Mouse (Mus musculus): ENCODE results near the gene Sec16a. TPM values are rescaled to one million over a fixed set of nuclear protein-coding genes. Genes with fewer than 3 reads are reported as not detected.

Sec16a gene
- 21.8 and 23.2 TPM in 2 replicates for polyA plus RNA-seq (2015; fragmentation: Nextera tagmentation; extraction: Ambion mirVana)

- ATAC-seq (ENCODE audit: low read depth), result peak; percentile 94
- Histone ChIP-seq H3K4me2 (ENCODE audit: low read depth, low read length) (peak within 1 kb of the TSS; percentile 77), H3K36me3 (ENCODE audit: control insufficient read depth, insufficient read depth, low read length) (peaks cover 14% of the 10 kb centered on the region), H3K4me3 (ENCODE audit: low read length) (peak within 1 kb of the TSS; percentile 89), H3K4me1 (replicated peaks; ENCODE audit: control insufficient read depth, insufficient read depth, low read length) (peaks cover 17% of the 10 kb centered on the region), H3K9me3 (ENCODE audit: control insufficient read depth, low read length) (no peaks in the 10 kb centered on the region), H3K9ac (ENCODE audit: low read length) (peak within 1 kb of the TSS; percentile 93), H3K27me3 (ENCODE audit: control insufficient read depth, insufficient read depth, low read depth, low read length) (no peaks in the 10 kb centered on the region), H3K27ac (ENCODE audit: low read length) (peak within 1 kb of the TSS; percentile 89)
- under 1% methylated on average over 60 of the region's 61 CpGs for WGBS
Measured at GRCm38 (mm10) chr2:26444946-26445665, at the start of gene Sec16a. Gene Sec16a, minus strand, starts transcription at chr2:26445216.

- H3K36me3 ChIP-seq (ENCODE audit: control insufficient read depth, insufficient read depth, low read length), result no peaks in the 10 kb centered on the region
- no peak overlapping the region; the same call in 1 of the 2 replicates for H3K4me2 ChIP-seq (ENCODE audit: low read depth, low read length)
- H3K27me3 ChIP-seq (ENCODE audit: control insufficient read depth, insufficient read depth, low read depth, low read length), result no peaks in the 10 kb centered on the region
- no peaks in the 10 kb centered on the region for H3K9me3 ChIP-seq (ENCODE audit: control insufficient read depth, low read length)
- WGBS, result 7% methylated on average over 7 of the region's 7 CpGs
- peaks cover 99% of the 10 kb centered on the region for H3K4me1 ChIP-seq (replicated peaks; ENCODE audit: control insufficient read depth, insufficient read depth, low read length)
- H3K9ac ChIP-seq (ENCODE audit: low read length), result peak overlapping the region; percentile 13; the same call in 1 of the 2 replicates
- no peak for ATAC-seq (ENCODE audit: low read depth)
- no peak overlapping the region for H3K4me3 ChIP-seq (ENCODE audit: low read length)
- H3K27ac ChIP-seq (ENCODE audit: low read length), result peak overlapping the region; percentile 90
Measured at GRCm38 (mm10) chr2:26494396-26494795, 49.4 kb upstream of the Sec16a start.

- no peaks in the 10 kb centered on the region for H3K9me3 ChIP-seq (ENCODE audit: control insufficient read depth, low read length)
- H3K4me3 ChIP-seq (ENCODE audit: low read length), result 0 out of 2 replicates have a peak overlapping the region, but pooled peaks have one; percentile 2
- no peaks in the 10 kb centered on the region for H3K27me3 ChIP-seq (ENCODE audit: control insufficient read depth, insufficient read depth, low read depth, low read length)
- H3K27ac ChIP-seq (ENCODE audit: low read length), result peak overlapping the region; percentile 90
- peaks cover 99% of the 10 kb centered on the region for H3K4me1 ChIP-seq (replicated peaks; ENCODE audit: control insufficient read depth, insufficient read depth, low read length)
- WGBS, result 21% methylated on average over 9 of the region's 9 CpGs
- peak; percentile 41 for ATAC-seq (ENCODE audit: low read depth)
- no peaks in the 10 kb centered on the region for H3K36me3 ChIP-seq (ENCODE audit: control insufficient read depth, insufficient read depth, low read length)
- H3K9ac ChIP-seq (ENCODE audit: low read length), result peak overlapping the region; percentile 3
- peak overlapping the region; percentile 45 for H3K4me2 ChIP-seq (ENCODE audit: low read depth, low read length)
Measured at GRCm38 (mm10) chr2:26493021-26493781, 48.2 kb upstream of the Sec16a start.

GRCm38 (mm10) chr2:26490760-26491301 lies 45.8 kb upstream of the Sec16a start:
- H3K9ac ChIP-seq (ENCODE audit: low read length), result peak overlapping the region; percentile 55
- H3K4me3 ChIP-seq (ENCODE audit: low read length), result no peak overlapping the region
- 32% methylated on average over 4 of the region's 4 CpGs for WGBS
- H3K9me3 ChIP-seq (ENCODE audit: control insufficient read depth, low read length), result no peaks in the 10 kb centered on the region
- H3K4me1 ChIP-seq (replicated peaks; ENCODE audit: control insufficient read depth, insufficient read depth, low read length), result peaks cover 99% of the 10 kb centered on the region
- H3K27ac ChIP-seq (ENCODE audit: low read length), result peak overlapping the region; percentile 90
- peak overlapping the region; percentile 32 for H3K4me2 ChIP-seq (ENCODE audit: low read depth, low read length)
- ATAC-seq (ENCODE audit: low read depth), result peak; percentile 24
- no peaks in the 10 kb centered on the region for H3K27me3 ChIP-seq (ENCODE audit: control insufficient read depth, insufficient read depth, low read depth, low read length)
- no peaks in the 10 kb centered on the region for H3K36me3 ChIP-seq (ENCODE audit: control insufficient read depth, insufficient read depth, low read length)

DNA sequence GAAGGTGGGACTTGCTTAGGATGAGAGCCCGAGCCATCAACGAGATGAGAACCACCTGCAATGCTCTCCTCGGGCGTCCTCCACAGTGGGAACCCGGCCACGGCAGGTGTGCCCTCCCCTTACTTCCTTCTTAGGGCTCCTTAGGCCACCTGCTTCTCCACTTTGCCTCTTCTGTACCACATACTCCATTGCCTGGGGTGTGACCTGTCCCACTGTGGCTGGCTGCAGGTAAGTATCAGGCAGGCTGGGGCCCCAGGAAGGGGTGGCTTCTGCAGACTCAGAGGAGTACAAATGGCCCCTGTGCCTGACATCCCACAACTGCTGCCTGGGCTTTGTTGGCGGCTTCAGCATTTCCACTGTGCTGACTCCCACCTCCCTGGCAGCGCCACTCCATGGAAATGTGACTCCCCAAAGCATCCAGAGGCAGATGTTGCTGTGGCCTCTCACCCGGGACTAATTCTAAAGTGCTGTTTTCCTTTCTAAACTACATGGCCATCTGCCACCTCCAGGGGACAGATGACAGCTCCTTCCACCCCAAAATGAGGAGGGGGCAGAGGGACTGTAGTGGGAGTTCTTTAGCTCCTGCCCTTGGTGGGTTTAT lies 43.6 kb upstream of the Sec16a start:
- no peak overlapping the region for H3K4me2 ChIP-seq (ENCODE audit: low read depth, low read length)
- 28% methylated on average over 9 of the region's 9 CpGs for WGBS
- no peak for ATAC-seq (ENCODE audit: low read depth)

GRCm38 (mm10) chr2:26487322-26488021 lies 42.5 kb upstream of the Sec16a start:
- no peak overlapping the region for H3K4me3 ChIP-seq (ENCODE audit: low read length)
- peak overlapping the region; percentile 76 for H3K27ac ChIP-seq (ENCODE audit: low read length)
- H3K27me3 ChIP-seq (ENCODE audit: control insufficient read depth, insufficient read depth, low read depth, low read length), result no peaks in the 10 kb centered on the region
- H3K9me3 ChIP-seq (ENCODE audit: control insufficient read depth, low read length), result no peaks in the 10 kb centered on the region
- peaks cover 8% of the 10 kb centered on the region; the same call in 1 of the 2 replicates for H3K36me3 ChIP-seq (ENCODE audit: control insufficient read depth, insufficient read depth, low read length)
- peak overlapping the region; percentile 36; the same call in 1 of the 2 replicates for H3K9ac ChIP-seq (ENCODE audit: low read length)
- no peak for ATAC-seq (ENCODE audit: low read depth)
- H3K4me1 ChIP-seq (replicated peaks; ENCODE audit: control insufficient read depth, insufficient read depth, low read length), result peaks cover 95% of the 10 kb centered on the region
- WGBS, result 30% methylated on average over 18 of the region's 18 CpGs
- H3K4me2 ChIP-seq (ENCODE audit: low read depth, low read length), result peak overlapping the region; percentile 28; the same call in 1 of the 2 replicates

More for the DNA sequence above, 43.6 kb upstream of the Sec16a start:
- no peak overlapping the region for H3K4me3 ChIP-seq (ENCODE audit: low read length)
- H3K27me3 ChIP-seq (ENCODE audit: control insufficient read depth, insufficient read depth, low read depth, low read length), result no peaks in the 10 kb centered on the region
- H3K9ac ChIP-seq (ENCODE audit: low read length), result peak overlapping the region; percentile 40; the same call in 1 of the 2 replicates
- H3K4me1 ChIP-seq (replicated peaks; ENCODE audit: control insufficient read depth, insufficient read depth, low read length), result peaks cover 98% of the 10 kb centered on the region
- peak overlapping the region; percentile 76 for H3K27ac ChIP-seq (ENCODE audit: low read length)
- no peaks in the 10 kb centered on the region for H3K9me3 ChIP-seq (ENCODE audit: control insufficient read depth, low read length)
- peaks cover 8% of the 10 kb centered on the region; the same call in 1 of the 2 replicates for H3K36me3 ChIP-seq (ENCODE audit: control insufficient read depth, insufficient read depth, low read length)

DNA sequence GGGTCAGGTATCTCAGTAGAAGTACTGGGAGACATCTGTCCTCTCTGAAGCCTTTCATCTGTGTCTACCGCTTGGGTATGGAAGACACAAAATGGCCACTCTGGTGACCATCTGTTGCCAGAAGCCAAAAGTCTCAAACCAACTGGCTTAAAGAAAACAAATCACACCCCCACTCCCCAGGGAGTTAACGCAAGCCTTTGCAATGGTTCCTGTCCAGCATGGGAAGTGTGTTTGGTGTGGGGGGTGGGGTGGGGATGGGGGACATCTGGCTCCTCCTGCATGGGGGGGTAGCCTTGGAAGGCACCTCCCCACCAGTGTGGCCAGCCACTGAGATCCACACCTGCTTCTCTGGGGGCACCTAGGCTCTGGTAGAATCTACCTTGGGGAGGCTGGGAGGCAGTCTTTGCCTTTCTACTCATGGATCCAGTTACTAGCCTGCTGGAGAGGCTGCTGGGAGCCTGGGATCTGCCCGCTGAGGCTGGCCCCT lies 41.9 kb upstream of the Sec16a start:
- peaks cover 90% of the 10 kb centered on the region for H3K4me1 ChIP-seq (replicated peaks; ENCODE audit: control insufficient read depth, insufficient read depth, low read length)
- 21% methylated on average over 3 of the region's 3 CpGs for WGBS
- no peak overlapping the region for H3K4me3 ChIP-seq (ENCODE audit: low read length)
- no peaks in the 10 kb centered on the region for H3K9me3 ChIP-seq (ENCODE audit: control insufficient read depth, low read length)
- H3K4me2 ChIP-seq (ENCODE audit: low read depth, low read length), result no peak overlapping the region
- ATAC-seq (ENCODE audit: low read depth), result no peak
- no peaks in the 10 kb centered on the region for H3K27me3 ChIP-seq (ENCODE audit: control insufficient read depth, insufficient read depth, low read depth, low read length)
- H3K9ac ChIP-seq (ENCODE audit: low read length), result peak overlapping the region; percentile 36; the same call in 1 of the 2 replicates
- H3K36me3 ChIP-seq (ENCODE audit: control insufficient read depth, insufficient read depth, low read length), result peaks cover 8% of the 10 kb centered on the region; the same call in 1 of the 2 replicates
- H3K27ac ChIP-seq (ENCODE audit: low read length), result peak overlapping the region; percentile 76

- Histone ChIP-seq H3K4me2 (ENCODE audit: low read depth, low read length) (no peak overlapping the region), H3K27me3 (ENCODE audit: control insufficient read depth, insufficient read depth, low read depth, low read length) (no peaks in the 10 kb centered on the region), H3K9ac (ENCODE audit: low read length) (no peak overlapping the region), H3K9me3 (ENCODE audit: control insufficient read depth, low read length) (no peaks in the 10 kb centered on the region), H3K4me1 (replicated peaks; ENCODE audit: control insufficient read depth, insufficient read depth, low read length) (peaks cover 89% of the 10 kb centered on the region), H3K4me3 (ENCODE audit: low read length) (no peak overlapping the region), H3K27ac (ENCODE audit: low read length) (peak overlapping the region; percentile 76), H3K36me3 (ENCODE audit: control insufficient read depth, insufficient read depth, low read length) (peaks cover 12% of the 10 kb centered on the region)
- no peak for ATAC-seq (ENCODE audit: low read depth)
- WGBS, result 26% methylated on average over 5 of the region's 5 CpGs
Measured at GRCm38 (mm10) chr2:26486264-26486810, 41.3 kb upstream of the Sec16a start.
